Mouse (Mus musculus): ENCODE data around the gene Capsl. TPM values are rescaled to one million over a fixed set of nuclear protein-coding genes. Genes with fewer than 3 reads are reported as not detected.

The Capsl gene
- total RNA-seq, 1 experiment, result 10.6 TPM

DNA sequence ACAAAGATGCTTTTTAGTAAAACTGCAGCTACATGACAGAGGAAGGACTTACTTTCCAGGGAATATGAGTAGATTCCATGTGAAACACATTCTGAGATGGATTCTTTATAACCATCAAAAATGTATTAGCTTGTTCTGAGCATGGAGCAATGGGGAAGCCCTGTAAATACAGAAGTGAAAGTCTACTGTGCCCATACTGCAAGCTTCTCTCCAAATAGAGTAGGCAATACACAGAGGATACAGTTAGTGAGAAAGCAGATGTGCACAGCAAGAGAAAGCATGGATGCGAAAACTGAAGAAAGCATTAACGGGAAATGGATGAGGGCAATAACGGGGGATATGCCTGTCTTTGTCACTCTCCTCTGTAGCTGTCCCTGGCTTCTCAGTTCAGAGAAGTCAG is 6.0 kb upstream of the Capsl start:
- no peak overlapping the region for H3K4me3 ChIP-seq (ENCODE audit: insufficient read depth in 1 of 2, low read depth in 1 of 2, low read length in 2 of 2, poor library complexity in 1 of 2, severe bottlenecking in 1 of 2)
- no peaks in the 10 kb centered on the region for H3K4me1 ChIP-seq (ENCODE audit: control insufficient read depth in 2 of 2, insufficient read depth in 2 of 2, low read length in 2 of 2, poor library complexity in 1 of 2)
- no peak for TF ChIP-seq HCFC1 (IDR thresholded peaks at IDR 0.05; ENCODE audit: borderline replicate concordance, insufficient read depth, low read length)
- no peak for TF ChIP-seq ZC3H11A (IDR thresholded peaks at IDR 0.05; ENCODE audit: borderline replicate concordance, low read depth, low read length)
- no peak for TF ChIP-seq MAFK (IDR thresholded peaks at IDR 0.05; ENCODE audit: insufficient read depth, low read depth, low read length)
- TF ChIP-seq ZNF384 (IDR thresholded peaks at IDR 0.05; ENCODE audit: low read depth, low read length), result no peak
- TF ChIP-seq CHD2 (IDR thresholded peaks at IDR 0.05; ENCODE audit: low read depth, low read length), result no peak
- no peak overlapping the region for H3K27ac ChIP-seq (ENCODE audit: insufficient read depth, low read depth, low read length, poor library complexity, severe bottlenecking)
- no peak overlapping the region for H3K9ac ChIP-seq (ENCODE audit: insufficient read depth, low read depth, low read length, poor library complexity, severe bottlenecking)
- no peaks in the 10 kb centered on the region for H3K36me3 ChIP-seq (ENCODE audit: control insufficient read depth, insufficient read depth, low read length, poor library complexity, severe bottlenecking)
- in situ Hi-C loops (cut with MboI; ENCODE audit: low sequenced_read_pairs in 2 of 2, unreplicated experiment in 2 of 2), result no loop called here
- no peaks in the 10 kb centered on the region for H3K9me3 ChIP-seq (ENCODE audit: control insufficient read depth, insufficient read depth, low read depth, low read length)
- no peak for DNase-seq (ENCODE audit: low read depth, low spot score)

DNA sequence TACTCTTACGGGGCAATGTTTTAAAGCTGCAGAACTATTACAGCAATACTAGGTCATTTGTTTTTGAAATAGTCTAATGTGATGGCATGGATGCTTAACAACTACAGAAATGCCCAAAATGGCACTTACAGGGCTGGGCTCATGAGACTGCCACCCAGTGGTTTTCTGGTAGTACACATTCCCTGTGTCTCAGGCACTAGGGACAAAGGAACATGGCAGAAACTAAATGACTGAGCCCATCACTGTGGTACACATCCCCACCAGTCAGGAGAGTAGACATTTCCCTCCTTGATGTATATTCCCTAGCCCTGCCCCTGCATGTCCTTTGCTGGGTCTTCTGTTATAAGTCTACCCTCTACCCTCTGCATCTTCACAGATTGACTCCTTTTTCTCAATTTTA is 16.2 kb downstream of the Capsl start:
- Histone ChIP-seq H3K36me3 (ENCODE audit: control insufficient read depth, insufficient read depth, low read length, poor library complexity, severe bottlenecking) (no peaks in the 10 kb centered on the region), H3K4me3 (ENCODE audit: insufficient read depth in 1 of 2, low read depth in 1 of 2, low read length in 2 of 2, poor library complexity in 1 of 2, severe bottlenecking in 1 of 2) (no peak overlapping the region), H3K4me1 (ENCODE audit: control insufficient read depth in 2 of 2, insufficient read depth in 2 of 2, low read length in 2 of 2, poor library complexity in 1 of 2) (peaks cover 3 to 8% of the 10 kb centered on the region in 2 experiments; a peak in 2 of 4 replicates), H3K9ac (ENCODE audit: insufficient read depth, low read depth, low read length, poor library complexity, severe bottlenecking) (no peak overlapping the region; the same call in 1 of the 2 replicates), H3K9me3 (ENCODE audit: control insufficient read depth, insufficient read depth, low read depth, low read length) (no peaks in the 10 kb centered on the region), H3K27ac (ENCODE audit: insufficient read depth, low read depth, low read length, poor library complexity, severe bottlenecking) (peak overlapping the region; percentile 100; the same call in 1 of the 2 replicates)
- in situ Hi-C loops (cut with MboI; ENCODE audit: low sequenced_read_pairs in 2 of 2, unreplicated experiment in 2 of 2), result loop anchor here in 1 of 2 experiments (25.0 kb wide), 1 partner anchor 860 kb away; no protein-coding TSS in a partner anchor
- peak; percentile 10; the same call in 1 of the 2 replicates for TF ChIP-seq ZC3H11A (IDR thresholded peaks at IDR 0.05; ENCODE audit: borderline replicate concordance, low read depth, low read length)
- no peak for TF ChIP-seq CHD2 (IDR thresholded peaks at IDR 0.05; ENCODE audit: low read depth, low read length)
- no peak for TF ChIP-seq ZNF384 (IDR thresholded peaks at IDR 0.05; ENCODE audit: low read depth, low read length)
- DNase-seq (ENCODE audit: low read depth, low spot score), result peak; percentile 37

- peak; percentile 57 for DNase-seq (ENCODE audit: low read depth, low spot score)
- in situ Hi-C loops (cut with MboI; ENCODE audit: low sequenced_read_pairs in 2 of 2, unreplicated experiment in 2 of 2), result loop anchor here in 1 of 2 experiments (25.0 kb wide), 1 partner anchor 859 kb away; no protein-coding TSS in a partner anchor
- H3K36me3 ChIP-seq (ENCODE audit: control insufficient read depth, insufficient read depth, low read length, poor library complexity, severe bottlenecking), result no peaks in the 10 kb centered on the region
- peak overlapping the region; percentile 100; the same call in 1 of the 2 replicates for H3K27ac ChIP-seq (ENCODE audit: insufficient read depth, low read depth, low read length, poor library complexity, severe bottlenecking)
- no peak overlapping the region for H3K9ac ChIP-seq (ENCODE audit: insufficient read depth, low read depth, low read length, poor library complexity, severe bottlenecking)
- no peaks in the 10 kb centered on the region for H3K9me3 ChIP-seq (ENCODE audit: control insufficient read depth, insufficient read depth, low read depth, low read length)
- no peak for TF ChIP-seq HCFC1 (IDR thresholded peaks at IDR 0.05; ENCODE audit: borderline replicate concordance, insufficient read depth, low read length)
- TF ChIP-seq CHD2 (IDR thresholded peaks at IDR 0.05; ENCODE audit: low read depth, low read length), result 0 out of 2 replicates have a peak, but pooled peaks have one; percentile 48
- no peak for TF ChIP-seq ZC3H11A (IDR thresholded peaks at IDR 0.05; ENCODE audit: borderline replicate concordance, low read depth, low read length)
- peak; percentile 67; the same call in 1 of the 2 replicates for TF ChIP-seq MAFK (IDR thresholded peaks at IDR 0.05; ENCODE audit: insufficient read depth, low read depth, low read length)
- TF ChIP-seq ZNF384 (IDR thresholded peaks at IDR 0.05; ENCODE audit: low read depth, low read length), result no peak
- peaks cover 3 to 8% of the 10 kb centered on the region in 2 experiments; a peak in 2 of 4 replicates for H3K4me1 ChIP-seq (ENCODE audit: control insufficient read depth in 2 of 2, insufficient read depth in 2 of 2, low read length in 2 of 2, poor library complexity in 1 of 2)
- no peak overlapping the region for H3K4me3 ChIP-seq (ENCODE audit: insufficient read depth in 1 of 2, low read depth in 1 of 2, low read length in 2 of 2, poor library complexity in 1 of 2, severe bottlenecking in 1 of 2)
Observed at GRCm38 (mm10) chr15:9452842-9453241, 17.0 kb downstream of the Capsl start.

DNA sequence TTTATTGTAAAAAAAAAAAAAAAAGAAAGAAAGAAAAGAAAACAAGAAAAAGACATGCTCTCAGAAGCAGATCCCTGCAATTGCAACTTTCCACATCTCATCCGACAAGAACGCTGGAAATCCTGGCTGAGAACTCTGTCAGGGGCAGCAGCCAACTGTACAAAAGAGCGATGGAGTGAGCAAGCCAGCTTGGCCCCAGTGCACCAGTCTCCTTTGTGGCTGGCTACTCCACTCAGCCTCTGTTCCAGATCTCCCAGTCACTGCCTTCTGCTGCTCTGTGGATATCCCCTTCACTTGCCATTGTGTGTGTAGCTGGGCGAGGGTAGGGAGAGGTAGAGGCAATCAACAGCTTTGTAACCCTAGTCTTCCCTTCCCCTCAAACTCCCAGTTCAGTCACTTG is 18.4 kb downstream of the Capsl start:
- H3K27ac ChIP-seq (ENCODE audit: insufficient read depth, low read depth, low read length, poor library complexity, severe bottlenecking), result peak overlapping the region; percentile 4; the same call in 1 of the 2 replicates
- H3K9me3 ChIP-seq (ENCODE audit: control insufficient read depth, insufficient read depth, low read depth, low read length), result no peaks in the 10 kb centered on the region
- H3K36me3 ChIP-seq (ENCODE audit: control insufficient read depth, insufficient read depth, low read length, poor library complexity, severe bottlenecking), result no peaks in the 10 kb centered on the region
- no peak for DNase-seq (ENCODE audit: low read depth, low spot score)
- H3K4me1 ChIP-seq (ENCODE audit: control insufficient read depth in 2 of 2, insufficient read depth in 2 of 2, low read length in 2 of 2, poor library complexity in 1 of 2), result peaks cover 3 to 10% of the 10 kb centered on the region in 2 experiments; a peak in 2 of 4 replicates
- in situ Hi-C loops (cut with MboI; ENCODE audit: low sequenced_read_pairs in 2 of 2, unreplicated experiment in 2 of 2), result loop anchor here in 1 of 2 experiments (25.0 kb wide), 1 partner anchor 858 kb away; no protein-coding TSS in a partner anchor
- no peak overlapping the region for H3K9ac ChIP-seq (ENCODE audit: insufficient read depth, low read depth, low read length, poor library complexity, severe bottlenecking)
- H3K4me3 ChIP-seq (ENCODE audit: insufficient read depth in 1 of 2, low read depth in 1 of 2, low read length in 2 of 2, poor library complexity in 1 of 2, severe bottlenecking in 1 of 2), result no peak overlapping the region
- TF ChIP-seq CHD2 (IDR thresholded peaks at IDR 0.05; ENCODE audit: low read depth, low read length), result no peak
- TF ChIP-seq MAFK (IDR thresholded peaks at IDR 0.05; ENCODE audit: insufficient read depth, low read depth, low read length), result no peak
- no peak for TF ChIP-seq ZNF384 (IDR thresholded peaks at IDR 0.05; ENCODE audit: low read depth, low read length)
- TF ChIP-seq ZC3H11A (IDR thresholded peaks at IDR 0.05; ENCODE audit: borderline replicate concordance, low read depth, low read length), result no peak
- TF ChIP-seq HCFC1 (IDR thresholded peaks at IDR 0.05; ENCODE audit: borderline replicate concordance, insufficient read depth, low read length), result no peak

Measured in ES-E14 (cell line).